Mouse (Mus musculus) midbrain, embryonic 10.5 days (tissue): ENCODE results near the gene Foxred1. TPM values are rescaled to one million over a fixed set of nuclear protein-coding genes. Genes with fewer than 3 reads are reported as not detected.

ENCODE experiments used
- DNase-seq: peaks from one replicate; pipeline ENCODE4 v3.0.0-alpha.2; 2017; ENCODE audit warnings: low spot score
- H3K27ac ChIP-seq: fragments of 300-500 bp; sonication (generic); replicated peaks from 2 replicates; pipeline ENCODE4 v1.5.1; 2016; ENCODE audit warnings: mild to moderate bottlenecking
- H3K27me3 ChIP-seq: fragments of 300-500 bp; sonication (generic); 2 replicates; pipeline ENCODE4 v1.6.1; 2016; ENCODE audit warnings: low read depth, mild to moderate bottlenecking; ENCODE audit not compliant: poor library complexity, severe bottlenecking
- H3K36me3 ChIP-seq: fragments of 300-500 bp; sonication (generic); 2 replicates; pipeline ENCODE4 v1.6.1; 2016; ENCODE audit warnings: mild to moderate bottlenecking, moderate library complexity
- H3K4me1 ChIP-seq: fragments of 300-500 bp; sonication (generic); 2 replicates; pipeline ENCODE4 v1.6.1; 2016
- H3K4me3 ChIP-seq: fragments of 300-500 bp; sonication (generic); 2 replicates; pipeline ENCODE4 v1.5.1; 2016; ENCODE audit warnings: mild to moderate bottlenecking, moderate library complexity
- H3K9me3 ChIP-seq: fragments of 300-500 bp; sonication (generic); replicated peaks from 2 replicates; pipeline ENCODE4 v1.6.1; 2016; ENCODE audit warnings: mild to moderate bottlenecking
- WGBS: fragments of 180-500 bp; shearing (Covaris S2); methylation state at CpG from one replicate; pipeline ENCODE4 v1.1.7; 2016; 5-methylcytosine and 5-hydroxymethylcytosine counted together
- polyA plus RNA-seq: library from polyadenylated mRNA; unstranded; fragments of >200 nt; fragmentation: Nextera tagmentation; extraction: Ambion mirVana; gene quantifications from 2 replicates; pipeline ENCODE4 v1.2.1, GENCODE M21; 2016

Gene Foxred1
- polyA plus RNA-seq, 1 experiment from 2014 or later, result 54.6 TPM

GRCm38 (mm10) chr9:35160662-35161061 is 50.2 kb downstream of the Foxred1 start:
- 90% methylated on average over 2 of the region's 2 CpGs for WGBS
- H3K4me1 ChIP-seq, result no peaks in the 10 kb centered on the region
- no peak for DNase-seq
- H3K4me3 ChIP-seq, result no peak overlapping the region
- H3K9me3 ChIP-seq, result no peaks in the 10 kb centered on the region
- peaks cover 34% of the 10 kb centered on the region for H3K36me3 ChIP-seq
- H3K27me3 ChIP-seq, result no peaks in the 10 kb centered on the region
- H3K27ac ChIP-seq, result no peak overlapping the region

GRCm38 (mm10) chr9:35158477-35158876 is 52.4 kb downstream of the Foxred1 start:
- WGBS, result 86% methylated on average over 3 of the region's 3 CpGs
- Histone ChIP-seq H3K27ac (no peak overlapping the region), H3K27me3 (no peaks in the 10 kb centered on the region), H3K4me1 (no peaks in the 10 kb centered on the region), H3K9me3 (no peaks in the 10 kb centered on the region), H3K4me3 (no peak overlapping the region), H3K36me3 (peaks cover 25% of the 10 kb centered on the region)
- DNase-seq, result no peak

DNA sequence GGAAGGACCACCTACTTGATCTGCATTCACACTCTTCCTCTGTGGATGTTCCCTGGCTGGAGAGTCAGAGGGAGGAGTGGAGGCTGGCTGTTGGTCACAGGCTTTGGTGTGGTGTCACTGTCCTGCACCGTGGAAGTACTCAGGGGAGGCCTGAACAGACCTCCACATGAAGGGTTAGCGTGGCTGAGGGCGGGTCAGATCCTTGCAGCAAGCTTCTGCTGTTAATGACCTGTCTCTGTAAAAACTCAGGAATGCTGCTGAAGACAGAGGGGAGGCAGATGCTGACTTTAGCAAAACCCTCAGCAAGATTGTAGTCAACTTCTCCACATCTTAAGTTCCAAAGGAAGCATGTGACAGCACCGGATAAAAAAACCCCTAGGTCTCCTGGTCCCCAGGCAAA is 54.0 kb downstream of the Foxred1 start:
- peaks cover 12% of the 10 kb centered on the region for H3K36me3 ChIP-seq
- no peak overlapping the region for H3K4me3 ChIP-seq
- no peak overlapping the region for H3K27ac ChIP-seq
- H3K9me3 ChIP-seq, result no peaks in the 10 kb centered on the region
- DNase-seq, result no peak
- no peaks in the 10 kb centered on the region for H3K27me3 ChIP-seq
- H3K4me1 ChIP-seq, result no peaks in the 10 kb centered on the region
- WGBS, result 83% methylated on average over 4 of the region's 4 CpGs

- DNase-seq, result no peak
- Histone ChIP-seq H3K27ac (no peak overlapping the region), H3K4me1 (no peaks in the 10 kb centered on the region), H3K36me3 (peaks cover 9% of the 10 kb centered on the region), H3K9me3 (no peaks in the 10 kb centered on the region), H3K27me3 (no peaks in the 10 kb centered on the region), H3K4me3 (no peak overlapping the region)
- 93% methylated on average over 5 of the region's 5 CpGs for WGBS
These were observed 54.7 kb downstream of the Foxred1 start for GRCm38 (mm10) chr9:35156002-35156710.

Other genes starting within 250 kb of the Foxred1 start
- gene St3gal4, start 91.8 kb downstream of the Foxred1 start, polyA plus RNA-seq, result 10.7 and 11.2 TPM in 2 replicates
- 108 TPM in 2 replicates for gene Dcps, start 35.0 kb downstream of the Foxred1 start, polyA plus RNA-seq
- gene Srpr, start 10.9 kb downstream of the Foxred1 start, polyA plus RNA-seq, result 85.5 and 87.3 TPM in 2 replicates
- 18.5 and 19.6 TPM in 2 replicates for gene Tirap, start 10.8 kb downstream of the Foxred1 start, polyA plus RNA-seq
- gene Fam118b, start 56.8 kb upstream of the Foxred1 start, polyA plus RNA-seq, result 71.7 and 72.7 TPM in 2 replicates
- 28.6 and 32.2 TPM in 2 replicates for gene Rpusd4, start 56.8 kb upstream of the Foxred1 start, polyA plus RNA-seq
- 10.5 TPM in 2 replicates for gene Cdon, start 210.1 kb upstream of the Foxred1 start, polyA plus RNA-seq